Mouse (Mus musculus): ENCODE data around the gene Fnip2. TPM values are rescaled to one million over a fixed set of nuclear protein-coding genes. Genes with fewer than 3 reads are reported as not detected.

The Fnip2 gene
- total RNA-seq, 1 experiment from 2014 or later: 3.0 TPM

GRCm38 (mm10) chr3:79537626-79538203 lies 29.9 kb downstream of the Fnip2 start:
- no peak for ATAC-seq (replicated peaks; ENCODE audit: insufficient number of reproducible peaks, low FRiP score, low TSS enrichment, poor library complexity, severe bottlenecking)

GRCm38 (mm10) chr3:79537023-79537422 lies 30.6 kb downstream of the Fnip2 start:
- no peak for ATAC-seq (replicated peaks; ENCODE audit: insufficient number of reproducible peaks, low FRiP score, low TSS enrichment, poor library complexity, severe bottlenecking)

DNA sequence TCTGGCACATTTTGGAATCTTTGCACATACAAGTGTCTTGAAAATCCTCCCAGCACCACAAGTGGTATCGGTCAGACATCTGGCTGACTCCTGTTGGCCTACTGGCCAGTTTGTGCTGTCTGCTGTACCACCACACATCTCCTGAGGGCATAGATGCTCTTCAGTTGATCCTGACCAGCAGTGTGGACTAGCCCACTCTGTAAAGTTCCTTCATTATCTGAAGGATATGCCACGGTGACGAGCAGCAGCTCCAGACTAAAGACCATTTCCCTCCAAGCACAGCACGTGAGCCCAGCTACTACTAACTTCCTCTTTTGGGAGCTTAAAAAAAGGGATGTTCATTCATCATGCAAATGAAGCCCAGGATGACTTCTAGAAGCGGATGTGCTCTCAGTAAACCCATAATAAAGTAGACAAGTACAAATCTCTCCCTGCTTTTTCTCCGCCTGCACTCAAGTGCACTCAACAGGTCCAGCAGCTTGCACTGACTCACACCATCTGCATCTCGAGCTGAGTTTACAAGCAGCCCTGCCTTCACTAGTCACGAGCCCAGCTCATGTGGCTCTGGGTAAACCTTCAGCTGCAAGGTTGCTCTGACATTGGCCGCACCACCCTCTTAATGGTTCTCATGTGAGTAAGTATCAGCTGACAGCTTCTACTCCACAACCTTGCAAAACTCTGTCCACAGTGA lies 35.9 kb downstream of the Fnip2 start:
- ATAC-seq (replicated peaks; ENCODE audit: insufficient number of reproducible peaks, low FRiP score, low TSS enrichment, poor library complexity, severe bottlenecking): peak; percentile 83

- ATAC-seq (replicated peaks; ENCODE audit: insufficient number of reproducible peaks, low FRiP score, low TSS enrichment, poor library complexity, severe bottlenecking): no peak
Measured at GRCm38 (mm10) chr3:79529499-79530096, 38.0 kb downstream of the Fnip2 start.

- ATAC-seq (replicated peaks; ENCODE audit: insufficient number of reproducible peaks, low FRiP score, low TSS enrichment, poor library complexity, severe bottlenecking): no peak
Measured at GRCm38 (mm10) chr3:79528451-79528850, 39.1 kb downstream of the Fnip2 start.

GRCm38 (mm10) chr3:79527921-79528320 lies 39.7 kb downstream of the Fnip2 start:
- no peak for ATAC-seq (replicated peaks; ENCODE audit: insufficient number of reproducible peaks, low FRiP score, low TSS enrichment, poor library complexity, severe bottlenecking)

DNA sequence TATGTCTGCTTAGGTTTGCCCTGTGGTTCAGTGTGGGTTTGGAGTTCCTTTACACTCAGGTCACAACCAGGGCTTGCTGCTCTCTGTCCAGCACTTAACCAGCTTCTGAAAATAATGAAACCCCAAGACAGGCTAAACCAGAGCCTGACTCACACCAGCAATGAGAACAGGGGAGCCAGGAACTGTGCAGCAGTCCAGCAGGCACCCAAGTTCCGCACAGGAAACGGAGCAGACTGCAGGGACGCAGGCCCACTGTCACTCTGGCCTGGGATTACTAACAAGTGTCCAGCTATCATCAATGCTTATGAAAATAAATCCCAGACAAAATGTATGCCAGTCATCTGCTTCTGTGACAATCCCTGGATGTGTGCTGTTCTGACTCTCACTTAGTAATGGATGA lies 40.1 kb downstream of the Fnip2 start:
- ATAC-seq (replicated peaks; ENCODE audit: insufficient number of reproducible peaks, low FRiP score, low TSS enrichment, poor library complexity, severe bottlenecking): no peak

- ATAC-seq (replicated peaks; ENCODE audit: insufficient number of reproducible peaks, low FRiP score, low TSS enrichment, poor library complexity, severe bottlenecking): no peak
Measured at GRCm38 (mm10) chr3:79523349-79523748, 44.2 kb downstream of the Fnip2 start.

GRCm38 (mm10) chr3:79519862-79520261 lies 47.7 kb downstream of the Fnip2 start:
- ATAC-seq (replicated peaks; ENCODE audit: insufficient number of reproducible peaks, low FRiP score, low TSS enrichment, poor library complexity, severe bottlenecking): no peak

GRCm38 (mm10) chr3:79518761-79519527 lies 48.7 kb downstream of the Fnip2 start:
- no peak for ATAC-seq (replicated peaks; ENCODE audit: insufficient number of reproducible peaks, low FRiP score, low TSS enrichment, poor library complexity, severe bottlenecking)

GRCm38 (mm10) chr3:79517884-79518591 lies 49.6 kb downstream of the Fnip2 start:
- ATAC-seq (replicated peaks; ENCODE audit: insufficient number of reproducible peaks, low FRiP score, low TSS enrichment, poor library complexity, severe bottlenecking): no peak

DNA sequence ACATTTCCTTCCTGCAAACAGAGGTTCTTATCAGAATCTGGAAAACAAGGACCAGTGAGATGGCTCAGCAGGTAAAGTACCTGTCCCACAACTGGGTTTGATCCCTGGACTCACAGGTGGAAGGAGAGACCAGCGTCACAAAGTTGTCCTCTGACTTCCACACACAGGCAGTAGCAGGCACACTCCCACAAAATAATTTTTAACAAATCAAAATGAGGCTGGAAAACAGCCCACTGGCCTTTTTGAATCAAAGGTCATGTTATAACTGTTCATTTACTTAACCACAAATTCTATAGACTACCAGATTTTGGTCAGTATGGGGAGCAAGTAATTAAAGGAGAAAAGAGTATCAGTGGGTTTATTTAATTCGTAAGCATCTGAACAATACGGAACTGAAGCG lies 50.6 kb downstream of the Fnip2 start:
- no peak for ATAC-seq (replicated peaks; ENCODE audit: insufficient number of reproducible peaks, low FRiP score, low TSS enrichment, poor library complexity, severe bottlenecking)

- ATAC-seq (replicated peaks; ENCODE audit: insufficient number of reproducible peaks, low FRiP score, low TSS enrichment, poor library complexity, severe bottlenecking): no peak
Measured at GRCm38 (mm10) chr3:79516099-79516920, 51.3 kb downstream of the Fnip2 start.

GRCm38 (mm10) chr3:79514304-79514703 lies 53.3 kb downstream of the Fnip2 start:
- ATAC-seq (replicated peaks; ENCODE audit: insufficient number of reproducible peaks, low FRiP score, low TSS enrichment, poor library complexity, severe bottlenecking): no peak

- no peak for ATAC-seq (replicated peaks; ENCODE audit: insufficient number of reproducible peaks, low FRiP score, low TSS enrichment, poor library complexity, severe bottlenecking)
Measured at GRCm38 (mm10) chr3:79501166-79501728, 66.3 kb downstream of the Fnip2 start.

GRCm38 (mm10) chr3:79500279-79500678 lies 67.3 kb downstream of the Fnip2 start:
- no peak for ATAC-seq (replicated peaks; ENCODE audit: insufficient number of reproducible peaks, low FRiP score, low TSS enrichment, poor library complexity, severe bottlenecking)

GRCm38 (mm10) chr3:79496668-79497067 lies 70.9 kb downstream of the Fnip2 start:
- 0 out of 2 replicates have a peak, but pooled peaks have one; percentile 17 for ATAC-seq (replicated peaks; ENCODE audit: insufficient number of reproducible peaks, low FRiP score, low TSS enrichment, poor library complexity, severe bottlenecking)

DNA sequence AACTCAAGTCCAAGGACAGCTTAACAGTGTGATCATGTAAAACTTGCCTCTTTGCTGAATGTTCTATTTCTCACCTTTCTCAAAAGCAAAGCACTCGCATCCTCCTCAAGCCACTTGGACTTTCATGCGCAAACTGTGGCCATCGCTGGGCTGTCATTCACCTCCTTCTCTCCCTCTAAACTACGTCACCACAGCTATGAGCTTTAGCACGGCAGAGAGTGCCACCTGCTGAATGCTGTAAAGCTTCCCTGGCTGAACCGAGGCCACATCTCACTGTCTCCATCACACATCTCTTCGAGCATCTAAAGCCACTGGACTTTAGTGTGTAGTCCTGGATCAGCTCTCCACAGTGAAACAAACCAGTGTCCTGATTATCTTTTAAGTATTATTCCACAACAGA lies 72.4 kb downstream of the Fnip2 start:
- ATAC-seq (replicated peaks; ENCODE audit: insufficient number of reproducible peaks, low FRiP score, low TSS enrichment, poor library complexity, severe bottlenecking): no peak

Data from monocyte, adult 5-6 weeks (primary cell).